Mouse (Mus musculus): ENCODE measurements around the gene Thap12. TPM values are rescaled to one million over a fixed set of nuclear protein-coding genes. Genes with fewer than 3 reads are reported as not detected.
A peak's percentile ranks its signal among the peaks of the same experiment; 100 is the strongest.

Gene Thap12
- total and polyA plus RNA-seq, 3 experiments, result 47.7 to 140 (median 52.7) TPM

DNA sequence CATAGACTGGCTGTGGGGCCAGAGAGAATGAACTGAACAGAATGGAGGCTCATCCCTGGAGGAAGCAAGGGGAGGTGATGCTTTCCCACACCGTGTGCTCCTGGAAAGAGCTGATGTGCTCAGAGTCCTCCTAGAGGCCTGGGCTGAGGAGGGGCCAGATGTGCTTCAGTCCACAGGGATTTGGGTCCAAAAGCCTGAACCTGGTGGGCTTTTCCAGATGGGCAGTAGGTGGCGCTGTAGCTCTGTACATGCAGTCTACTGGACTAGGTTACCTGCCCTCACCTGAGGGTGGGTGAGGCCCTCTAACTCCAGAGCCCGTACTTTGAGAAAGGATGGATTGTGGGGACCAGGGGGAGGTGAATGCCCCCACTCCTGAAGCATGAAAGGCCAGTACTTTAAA, 40.4 kb downstream of the Thap12 start:
- H3K79me2 ChIP-seq (ENCODE audit: control insufficient read depth, insufficient read depth, low read length, poor library complexity), result no peaks in the 10 kb centered on the region
- no peak overlapping the region for H3K27ac ChIP-seq (ENCODE audit: control insufficient read depth, low read depth, low read length)
- H3K27me3 ChIP-seq (ENCODE audit: control insufficient read depth in 1 of 2, insufficient read depth in 2 of 2, low read length in 2 of 2), result no peaks in the 10 kb centered on the region; a peak in 1 of 4 replicates
- H3K36me3 ChIP-seq (ENCODE audit: control insufficient read depth in 1 of 2, insufficient read depth in 2 of 2, low read length in 2 of 2), result no peaks in the 10 kb centered on the region
- TF ChIP-seq RAD21 (IDR thresholded peaks at IDR 0.05; ENCODE audit: low read depth, low read length), result peak; percentile 86
- peak; percentile 69 for TF ChIP-seq ZC3H11A (IDR thresholded peaks at IDR 0.05; ENCODE audit: low read depth, low read length)
- TF ChIP-seq SMC3 (IDR thresholded peaks at IDR 0.05; ENCODE audit: low read depth, low read length), result peak; percentile 75
- TF ChIP-seq ETS1 (IDR thresholded peaks at IDR 0.05; ENCODE audit: low read depth, low read length), result no peak
- TF ChIP-seq GABPA (IDR thresholded peaks at IDR 0.05; ENCODE audit: low read depth, low read length), result no peak
- TF ChIP-seq CTCF (IDR thresholded peaks at IDR 0.05 in 2 of 3, conservative IDR thresholded peaks at IDR 0.05 in 1 of 3; ENCODE audit: control insufficient read depth in 1 of 3, insufficient read depth in 1 of 3, low read depth in 2 of 3, low read length in 3 of 3, poor library complexity in 1 of 3, severe bottlenecking in 1 of 3), result peak; percentile 80 to 88 (median 80)
- H3K4me3 ChIP-seq (ENCODE audit: control insufficient read depth in 1 of 2, insufficient read depth in 1 of 2, low read depth in 2 of 2, low read length in 2 of 2), result no peak overlapping the region
- DNase-seq (ENCODE audit: low read depth, low spot score), result peak; percentile 58
- H3K4me1 ChIP-seq (ENCODE audit: control insufficient read depth in 1 of 2, insufficient read depth in 2 of 2, low read length in 2 of 2), result no peaks in the 10 kb centered on the region
- H3K9me3 ChIP-seq (replicated peaks; ENCODE audit: insufficient read depth, low read length), result no peaks in the 10 kb centered on the region
- H3K9ac ChIP-seq (ENCODE audit: control insufficient read depth, low read depth, low read length, poor library complexity, severe bottlenecking), result no peak overlapping the region

DNA sequence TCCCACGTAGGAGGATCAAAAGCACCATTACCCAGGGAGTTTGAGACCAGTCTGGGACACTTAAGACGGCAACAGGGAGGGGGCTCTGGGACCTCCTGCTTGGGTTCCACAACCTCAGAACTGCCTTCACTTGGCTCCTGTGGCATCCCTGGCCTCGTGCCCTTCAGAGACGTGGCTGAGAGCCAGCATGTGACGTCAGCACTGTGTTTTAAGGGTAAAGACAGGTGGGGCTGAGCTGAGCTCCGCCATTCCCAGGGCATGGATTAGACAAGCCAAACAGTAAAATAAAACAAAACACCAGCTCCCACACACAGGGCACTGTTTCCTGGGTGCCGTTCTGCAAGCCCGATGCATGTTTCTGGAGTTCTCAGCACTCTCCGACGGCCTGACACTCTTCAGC, 47.5 kb downstream of the Thap12 start:
- Histone ChIP-seq H3K27me3 (ENCODE audit: control insufficient read depth in 1 of 2, insufficient read depth in 2 of 2, low read length in 2 of 2) (peaks cover 0 to 1% of the 10 kb centered on the region in 2 experiments; a peak in 1 of 4 replicates), H3K9ac (ENCODE audit: control insufficient read depth, low read depth, low read length, poor library complexity, severe bottlenecking) (no peak overlapping the region), H3K27ac (ENCODE audit: control insufficient read depth, low read depth, low read length) (no peak overlapping the region), H3K4me1 (ENCODE audit: control insufficient read depth in 1 of 2, insufficient read depth in 2 of 2, low read length in 2 of 2) (0 out of 4 replicates have a peak, but pooled peaks cover 0 to 4% of the 10 kb centered on the region in 2 experiments), H3K9me3 (replicated peaks; ENCODE audit: insufficient read depth, low read length) (no peaks in the 10 kb centered on the region), H3K79me2 (ENCODE audit: control insufficient read depth, insufficient read depth, low read length, poor library complexity) (no peaks in the 10 kb centered on the region), H3K36me3 (ENCODE audit: control insufficient read depth in 1 of 2, insufficient read depth in 2 of 2, low read length in 2 of 2) (no peaks in the 10 kb centered on the region), H3K4me3 (ENCODE audit: control insufficient read depth in 1 of 2, insufficient read depth in 1 of 2, low read depth in 2 of 2, low read length in 2 of 2) (no peak overlapping the region)
- no peak for DNase-seq (ENCODE audit: low read depth, low spot score)
- TF ChIP-seq UBTF (IDR thresholded peaks at IDR 0.05; ENCODE audit: borderline replicate concordance, insufficient read depth, low read depth, low read length) (no peak), MAX (IDR thresholded peaks at IDR 0.05; ENCODE audit: low read length) (no peak), CTCF (IDR thresholded peaks at IDR 0.05 in 2 of 3, conservative IDR thresholded peaks at IDR 0.05 in 1 of 3; ENCODE audit: control insufficient read depth in 1 of 3, insufficient read depth in 1 of 3, low read depth in 2 of 3, low read length in 3 of 3, poor library complexity in 1 of 3, severe bottlenecking in 1 of 3) (no peak), GATA1 (IDR thresholded peaks at IDR 0.05; ENCODE audit: low read depth, low read length) (no peak)

- Histone ChIP-seq H3K4me1 (ENCODE audit: control insufficient read depth in 1 of 2, insufficient read depth in 2 of 2, low read length in 2 of 2) (0 out of 4 replicates have a peak, but pooled peaks cover 0 to 4% of the 10 kb centered on the region in 2 experiments), H3K36me3 (ENCODE audit: control insufficient read depth in 1 of 2, insufficient read depth in 2 of 2, low read length in 2 of 2) (no peaks in the 10 kb centered on the region), H3K9ac (ENCODE audit: control insufficient read depth, low read depth, low read length, poor library complexity, severe bottlenecking) (no peak overlapping the region), H3K79me2 (ENCODE audit: control insufficient read depth, insufficient read depth, low read length, poor library complexity) (no peaks in the 10 kb centered on the region), H3K27ac (ENCODE audit: control insufficient read depth, low read depth, low read length) (no peak overlapping the region), H3K9me3 (replicated peaks; ENCODE audit: insufficient read depth, low read length) (no peaks in the 10 kb centered on the region), H3K4me3 (ENCODE audit: control insufficient read depth in 1 of 2, insufficient read depth in 1 of 2, low read depth in 2 of 2, low read length in 2 of 2) (no peak overlapping the region), H3K27me3 (ENCODE audit: control insufficient read depth in 1 of 2, insufficient read depth in 2 of 2, low read length in 2 of 2) (peaks cover 0 to 3% of the 10 kb centered on the region in 2 experiments; a peak in 1 of 4 replicates)
- TF ChIP-seq CHD2 (IDR thresholded peaks at IDR 0.05; ENCODE audit: low read length) (no peak), TCF12 (IDR thresholded peaks at IDR 0.05; ENCODE audit: low read depth, low read length) (no peak), HCFC1 (IDR thresholded peaks at IDR 0.05; ENCODE audit: low read depth, low read length) (no peak), ELF1 (IDR thresholded peaks at IDR 0.05; ENCODE audit: low read depth, low read length) (no peak), UBTF (IDR thresholded peaks at IDR 0.05; ENCODE audit: borderline replicate concordance, insufficient read depth, low read depth, low read length) (no peak), MYC (IDR thresholded peaks at IDR 0.05; ENCODE audit: low read depth, low read length) (no peak)
- no peak for DNase-seq (ENCODE audit: low read depth, low spot score)
These were observed 49.8 kb downstream of the Thap12 start for GRCm38 (mm10) chr7:98752680-98753079.
